Mouse (Mus musculus) kidney, postnatal 36 days (tissue): ENCODE data around the gene Ticam1.

Experiments
- DNase-seq, 2 experiments: peaks; one replicate each; pipeline ENCODE4 v3.0.0; 2021 to 2022; ENCODE audit warnings: mixed read lengths in 2 of 2

Ticam1 gene

GRCm38 (mm10) chr17:56276643-56277566, at the start of gene Ticam1:
TSS of gene Ticam1 (minus strand) at chr17:56276786.
- peak; percentile 92 to 98 for DNase-seq

DNA sequence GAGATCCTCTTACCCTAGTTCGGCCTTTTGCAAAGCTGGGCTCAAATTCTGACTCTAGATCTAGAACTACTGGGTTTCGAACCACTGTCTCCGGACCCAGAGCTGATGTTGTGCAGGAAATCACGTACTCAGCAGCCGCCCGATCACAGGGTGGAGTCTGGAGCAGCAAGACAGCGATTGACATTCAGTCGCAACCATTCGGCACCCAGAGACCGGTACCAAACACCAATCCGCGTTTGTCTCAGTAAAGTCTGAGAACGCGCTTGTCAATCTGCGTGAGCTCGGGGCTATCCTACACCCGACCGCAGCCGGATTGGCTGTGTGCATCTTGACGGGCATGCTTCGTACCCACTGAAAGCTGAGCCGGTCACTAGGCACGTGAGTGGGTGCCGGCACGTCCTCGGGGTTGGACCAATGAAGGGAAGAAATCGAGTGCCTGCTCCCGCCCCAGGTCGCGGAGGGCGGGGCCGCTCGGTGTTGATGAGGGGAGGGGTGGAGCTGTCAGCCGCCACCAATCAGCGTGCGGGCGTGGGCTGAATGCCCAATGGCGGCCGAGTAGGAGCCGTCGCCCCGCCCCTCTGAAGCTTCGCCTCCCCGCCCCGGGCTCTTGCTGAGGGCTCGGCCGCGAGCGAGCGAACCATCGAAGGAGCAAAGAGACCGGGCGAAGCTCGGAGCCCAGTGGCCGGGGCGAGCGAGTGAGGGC, 49.0 kb upstream of the Ticam1 start, which contains the start of gene Kdm4b:
TSS of gene Kdm4b (plus strand) at position 613 of the 703 bp plus-strand sequence.
- peak; percentile 99 for DNase-seq

- DNase-seq: no peak
Measured at GRCm38 (mm10) chr17:56324419-56324818, 47.8 kb upstream of the Ticam1 start.

DNA sequence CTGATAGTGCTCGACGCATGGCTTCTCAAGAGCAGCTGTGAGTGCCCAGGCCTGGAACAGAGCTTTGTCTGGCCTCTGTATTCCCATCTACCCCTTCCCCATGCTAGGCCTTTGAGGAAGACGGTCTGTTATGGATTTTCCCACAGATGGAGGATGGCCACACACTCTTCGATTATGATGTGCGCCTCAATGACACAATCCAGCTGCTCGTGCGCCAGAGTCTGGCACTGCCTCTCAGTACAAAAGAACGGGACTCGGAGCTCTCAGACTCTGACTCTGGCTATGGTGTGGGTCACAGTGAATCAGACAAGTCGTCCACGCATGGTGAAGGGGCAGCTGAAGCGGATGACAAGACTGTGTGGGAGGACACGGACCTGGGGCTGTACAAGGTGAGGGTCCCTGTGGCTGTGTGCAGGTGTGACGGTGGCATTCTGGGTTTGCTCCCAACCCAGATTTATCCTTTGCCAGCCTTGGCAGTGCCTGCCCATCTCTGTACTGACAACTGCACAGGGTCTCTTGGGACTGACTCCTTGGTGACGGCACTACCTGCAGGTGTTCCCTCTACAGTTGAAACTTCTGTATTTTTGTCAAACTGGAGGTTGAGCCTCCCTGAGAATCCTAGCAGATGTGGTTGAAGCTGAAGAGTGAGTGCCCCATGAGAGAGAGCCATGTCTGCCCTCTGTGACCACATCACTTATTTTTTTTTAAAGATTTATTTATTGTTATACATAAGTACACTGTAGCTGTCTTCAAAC, 32.8 kb upstream of the Ticam1 start:
- DNase-seq: no peak

GRCm38 (mm10) chr17:56308088-56308487, 31.5 kb upstream of the Ticam1 start:
- peak; percentile 71 to 74 for DNase-seq

DNA sequence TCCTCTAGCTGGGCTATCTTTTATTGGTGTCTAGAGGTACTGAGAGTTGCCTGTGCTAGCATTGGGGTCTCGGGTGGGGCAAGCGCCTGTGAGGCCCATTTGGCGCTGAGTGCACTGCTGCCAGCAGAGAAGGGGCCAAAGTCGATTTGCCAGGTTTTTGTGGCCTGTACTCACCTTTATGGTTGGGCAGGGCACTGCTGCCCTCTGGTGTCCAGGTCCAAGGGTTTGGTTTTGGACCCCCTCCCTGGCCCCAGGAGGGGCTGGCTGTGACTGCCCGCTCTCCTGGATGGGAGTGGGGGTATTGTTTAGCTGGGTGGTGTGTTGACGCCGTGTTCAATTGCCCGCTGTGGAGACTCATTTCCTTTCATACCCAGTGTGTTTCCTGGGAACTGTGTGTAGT, 29.2 kb upstream of the Ticam1 start:
- peak; percentile 54 to 77 for DNase-seq

DNA sequence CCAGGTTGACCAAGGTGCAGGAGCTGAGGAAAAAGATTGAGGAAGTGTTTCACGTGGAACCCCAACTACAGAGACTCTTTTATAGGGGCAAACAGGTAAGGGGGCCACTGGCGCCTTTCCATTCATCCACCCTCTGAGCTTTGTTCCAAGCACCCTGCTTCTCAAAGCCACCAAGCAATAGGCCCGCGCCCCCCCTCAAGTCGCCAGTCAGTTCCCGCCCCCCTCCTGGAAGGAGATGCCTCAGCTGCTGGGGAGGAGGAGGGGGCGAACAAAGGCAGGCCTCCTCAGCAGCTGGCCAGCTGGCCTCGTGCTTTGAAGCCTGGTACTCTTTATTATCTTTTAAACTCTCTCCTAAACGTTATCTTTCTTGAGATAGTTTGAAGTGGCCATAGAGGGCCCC, 28.6 kb upstream of the Ticam1 start:
- no peak for DNase-seq

DNA sequence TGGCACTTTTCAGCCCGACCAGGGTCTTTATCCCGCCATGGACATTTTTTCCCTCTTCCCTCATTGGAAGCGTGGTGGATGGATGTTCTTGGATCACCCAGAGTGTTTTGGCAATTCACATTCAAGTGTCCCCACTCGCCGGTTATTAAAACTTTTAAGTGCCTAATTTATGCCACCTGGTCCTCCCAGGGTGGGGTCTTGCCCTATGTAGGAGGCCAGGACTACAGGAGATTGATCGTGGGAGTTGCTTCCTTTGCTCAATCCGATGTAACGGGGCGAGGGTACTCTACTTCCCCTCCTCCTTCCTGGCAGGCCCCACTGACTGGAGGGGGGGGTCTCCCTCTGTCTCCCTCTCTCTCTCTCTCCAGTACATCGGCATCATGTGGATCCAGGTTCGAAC, 28.1 kb upstream of the Ticam1 start:
- DNase-seq: no peak

DNA sequence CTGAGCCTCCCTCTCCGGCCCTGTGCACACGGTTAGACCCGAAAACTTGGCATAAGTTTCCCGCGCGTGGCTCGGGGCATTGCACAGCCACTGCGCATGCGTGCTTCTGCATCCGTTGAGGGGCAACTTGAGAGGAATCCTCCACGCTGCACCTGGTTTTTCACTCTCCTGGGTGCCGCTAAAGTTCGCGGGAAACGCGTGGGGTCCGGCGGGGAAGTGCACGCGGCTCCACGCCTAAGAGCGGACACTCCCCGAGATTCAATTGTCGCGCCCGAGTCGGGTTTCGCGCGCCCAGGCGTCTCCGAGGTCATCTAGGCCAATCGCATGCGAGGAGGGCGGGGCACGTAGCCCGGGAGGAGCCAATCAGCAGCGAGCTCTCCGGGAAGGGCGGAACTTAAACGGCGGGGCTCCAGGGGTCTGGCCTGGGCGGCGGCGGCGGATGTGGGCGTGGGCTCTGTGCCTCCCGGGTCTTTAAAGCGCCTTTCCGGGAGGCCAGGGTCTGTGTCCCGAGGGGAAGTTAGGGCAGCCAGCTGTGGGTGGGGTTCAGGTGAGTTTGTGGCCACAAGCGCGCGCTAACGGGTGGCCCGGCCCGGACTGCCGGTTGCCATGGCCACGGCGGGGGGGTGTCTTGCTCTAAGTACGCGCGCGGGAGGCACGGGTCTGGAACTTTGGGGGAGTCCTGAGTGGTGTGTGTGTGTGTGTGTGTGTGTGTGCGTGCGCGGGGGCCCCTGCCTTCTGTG, 27.4 kb upstream of the Ticam1 start:
- DNase-seq: peak; percentile 96 to 98

- peak; percentile 81 to 89 for DNase-seq
Measured at GRCm38 (mm10) chr17:56303160-56303846, 26.7 kb upstream of the Ticam1 start, which contains the start of gene Uhrf1. TSS of gene Uhrf1 (plus strand) at chr17:56303321.

DNA sequence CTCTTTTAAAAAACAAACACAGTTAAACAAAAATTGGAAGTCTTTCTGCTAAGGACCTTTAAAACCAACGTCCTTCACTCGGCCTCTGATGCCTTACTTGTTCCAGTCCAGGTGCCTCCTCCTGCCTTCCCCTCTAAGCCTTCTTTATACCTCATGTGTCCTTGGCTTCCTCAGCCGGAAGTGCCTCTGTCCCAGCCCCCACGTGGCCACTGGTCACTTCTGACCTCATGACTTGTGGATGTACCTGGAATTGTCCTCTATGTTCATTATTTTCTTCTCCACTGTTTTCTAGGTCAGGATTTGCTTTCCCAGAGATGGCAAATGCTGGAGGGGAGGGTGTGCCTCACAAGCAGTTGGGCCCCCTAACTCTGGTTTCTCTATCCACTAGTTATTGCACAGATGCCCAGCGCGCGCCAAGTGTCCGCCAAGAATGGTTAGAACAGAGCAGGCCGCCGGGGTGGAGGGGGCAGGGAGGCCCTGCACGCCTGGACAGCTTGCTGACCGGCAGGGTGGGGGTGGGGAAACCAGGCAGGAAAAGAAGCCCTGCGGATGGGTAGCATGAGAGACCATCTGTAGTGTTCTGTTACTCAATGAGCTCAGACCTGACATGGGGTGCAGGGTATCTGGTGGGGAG, 25.9 kb upstream of the Ticam1 start:
- peak in 1 of 2 experiments; percentile 70 for DNase-seq

DNA sequence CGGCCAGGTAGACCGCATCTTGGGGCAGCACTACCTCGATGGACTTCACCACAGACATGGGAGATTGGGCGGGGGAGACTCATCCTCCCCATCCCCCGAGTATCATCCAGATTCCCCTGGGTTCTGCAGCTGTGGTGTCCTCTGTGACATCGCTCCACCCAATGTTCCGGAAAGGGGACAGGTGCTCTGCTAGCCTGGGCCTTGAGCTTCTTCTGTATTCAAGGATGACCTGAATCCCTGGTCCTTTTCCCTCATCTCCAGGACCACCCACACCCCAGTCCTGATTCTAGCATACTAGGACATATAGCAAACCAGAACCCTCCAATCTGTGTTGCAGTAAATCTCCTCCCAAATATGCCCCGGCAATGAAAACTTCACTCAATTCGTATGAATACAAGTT, 23.6 kb upstream of the Ticam1 start, which contains the start of gene Arrdc5:
TSS of gene Arrdc5 (minus strand) at position 101 of the 400 bp plus-strand sequence.
- no peak for DNase-seq

DNA sequence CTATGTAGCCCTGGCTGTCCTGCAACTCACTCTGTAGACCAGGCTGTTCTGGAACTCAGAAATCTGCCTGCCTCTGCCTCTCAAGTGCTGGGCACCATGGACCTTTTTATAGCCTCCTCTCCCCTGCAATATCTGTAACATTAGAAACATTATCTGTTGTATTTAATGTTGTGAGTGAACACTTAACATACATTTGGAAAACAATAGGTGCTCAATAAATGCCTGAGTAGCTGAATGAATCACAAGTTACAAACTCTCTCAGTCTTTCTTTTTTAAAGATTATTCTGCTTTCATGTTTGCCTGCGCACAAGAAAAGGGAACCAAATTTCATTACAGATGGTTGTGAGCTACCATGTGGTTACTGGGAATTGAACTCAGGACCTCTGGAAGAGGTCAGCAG, 21.7 kb upstream of the Ticam1 start:
- no peak for DNase-seq

- DNase-seq: no peak
Measured at GRCm38 (mm10) chr17:56296201-56296600, 19.6 kb upstream of the Ticam1 start.

GRCm38 (mm10) chr17:56294241-56294640, 17.7 kb upstream of the Ticam1 start:
- DNase-seq: no peak

- no peak for DNase-seq
Measured at GRCm38 (mm10) chr17:56293291-56293690, 16.7 kb upstream of the Ticam1 start.

DNA sequence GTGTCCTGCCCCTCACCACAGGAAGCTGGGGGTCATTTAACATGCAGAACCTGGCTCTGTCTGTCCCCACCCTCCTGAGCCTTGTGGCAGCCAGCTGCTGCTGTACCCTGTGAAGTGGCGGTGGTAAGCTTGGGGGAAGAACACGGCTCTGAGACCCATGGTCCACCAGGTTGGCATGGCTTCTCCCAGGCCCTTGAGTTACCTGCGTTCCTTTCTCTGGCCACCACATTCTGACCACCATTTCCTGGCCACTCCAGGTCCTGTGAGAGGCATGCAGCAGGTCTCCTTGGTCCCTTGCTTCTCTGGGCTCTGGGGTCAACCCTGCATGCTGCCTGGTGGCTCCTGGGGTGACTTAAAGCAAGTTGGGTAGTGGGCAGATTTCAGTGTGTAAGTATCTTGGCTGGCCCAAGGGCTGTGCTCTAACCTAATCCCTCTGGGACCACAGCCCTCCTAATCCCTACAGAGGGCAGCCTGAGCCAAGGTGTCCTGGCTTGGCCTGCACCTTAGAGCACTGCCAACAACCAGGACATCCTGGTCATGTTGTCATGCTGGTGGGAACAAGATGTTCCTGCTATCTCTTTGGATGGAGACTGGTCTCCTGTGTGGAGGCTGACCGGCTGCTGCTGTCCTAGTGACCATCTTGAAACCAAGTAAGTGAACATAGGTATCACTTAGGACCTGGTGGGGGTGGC, 16.1 kb upstream of the Ticam1 start, which contains the start of gene Plin3:
TSS of gene Plin3 (minus strand) at position 343 of the 692 bp plus-strand sequence.
- DNase-seq: no peak

- no peak for DNase-seq
Measured at GRCm38 (mm10) chr17:56291826-56292475, 15.4 kb upstream of the Ticam1 start.

DNA sequence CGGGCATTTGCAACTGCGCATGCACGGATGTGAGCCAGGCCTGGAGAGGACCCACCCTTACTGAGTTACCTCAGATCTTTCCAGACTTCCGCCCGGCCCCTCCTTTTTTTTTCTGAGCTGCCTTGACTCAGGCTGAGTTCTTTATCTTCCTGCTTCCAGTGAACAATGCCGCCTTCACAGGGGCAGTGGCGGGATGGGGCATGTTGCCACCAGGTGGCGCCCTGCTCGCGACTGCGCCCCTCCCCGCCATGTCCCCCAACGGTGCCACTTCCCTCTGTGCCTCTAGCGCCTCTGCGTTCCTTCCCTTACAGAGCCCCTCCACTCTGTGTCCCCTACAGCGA, 14.6 kb upstream of the Ticam1 start:
- DNase-seq: peak; percentile 92 to 93
